Mouse (Mus musculus) hindbrain, postnatal 0 days (tissue): ENCODE results near the gene Slc27a4. TPM values are rescaled to one million over a fixed set of nuclear protein-coding genes. Genes with fewer than 3 reads are reported as not detected.
A peak's percentile ranks its signal among the peaks of the same experiment; 100 is the strongest.

Experiments used
- ATAC-seq: fragments of 200-750 bp; cut with Nextera tagmentation; 2 replicates; pipeline ENCODE4 v1.8.0; 2017; ENCODE audit warnings: mild to moderate bottlenecking, moderate TSS enrichment, moderate library complexity
- DNase-seq: peaks from one replicate; pipeline ENCODE4 v3.0.0-alpha.2; 2015; ENCODE audit warnings: low spot score
- H3K27ac ChIP-seq: fragments of 300-500 bp; sonication (generic); 2 replicates; pipeline ENCODE4 v1.5.1; 2014; ENCODE audit warnings: mild to moderate bottlenecking
- H3K27me3 ChIP-seq: fragments of 300-500 bp; sonication (generic); 2 replicates; pipeline ENCODE4 v1.6.1; 2014; ENCODE audit warnings: low read length, mixed read lengths; ENCODE audit not compliant: insufficient read depth
- H3K36me3 ChIP-seq: fragments of 300-500 bp; sonication (generic); 2 replicates; pipeline ENCODE4 v1.6.1; 2014; ENCODE audit warnings: low read length, mixed read lengths; ENCODE audit not compliant: insufficient read depth
- H3K4me1 ChIP-seq: fragments of 300-500 bp; sonication (generic); 2 replicates; pipeline ENCODE4 v1.6.1; 2014; ENCODE audit warnings: antibody characterized with exemption, low read length, mixed read lengths; ENCODE audit not compliant: insufficient read depth
- H3K4me2 ChIP-seq: fragments of 300-500 bp; sonication (generic); 2 replicates; pipeline ENCODE4 v1.6.1; 2014; ENCODE audit warnings: low read depth, mild to moderate bottlenecking, low read length, moderate library complexity, mixed read lengths
- H3K4me3 ChIP-seq: fragments of 300-500 bp; sonication (generic); 2 replicates; pipeline ENCODE4 v1.5.1; 2014; ENCODE audit warnings: low read length
- H3K9ac ChIP-seq: fragments of 300-500 bp; sonication (generic); replicated peaks from 2 replicates; pipeline ENCODE4 v1.6.1; 2014; ENCODE audit warnings: mild to moderate bottlenecking, low read length, moderate library complexity, mixed read lengths
- H3K9me3 ChIP-seq: fragments of 300-500 bp; sonication (generic); 2 replicates; pipeline ENCODE4 v1.6.1; 2016; ENCODE audit warnings: low read length, mixed read lengths
- CTCF ChIP-seq: IDR thresholded peaks from 2 replicates; pipeline ENCODE4 v1.5.1; 2016; ENCODE audit warnings: antibody characterized with exemption, control low read depth, low read depth
- WGBS: fragments of 180-500 bp; shearing (Covaris S2); extraction: QIAGEN DNeasy Blood & Tissue Kit; methylation state at CpG from one replicate; pipeline ENCODE4 v1.1.7; 2014; 5-methylcytosine and 5-hydroxymethylcytosine counted together
- polyA plus RNA-seq: library from polyadenylated mRNA; unstranded; fragments of >200 nt; fragmentation: Nextera tagmentation; extraction: Ambion mirVana; gene quantifications from 2 replicates; pipeline ENCODE4 v1.2.1, GENCODE M21; 2015
- total RNA-seq: library from RNA; depleted of rRNA; stranded (reverse); fragments of >200 nt; gene quantifications from 2 replicates; pipeline ENCODE4 v1.2.3, GENCODE M21; 2014; rRNA removed

The Slc27a4 gene
- total RNA-seq = 139 TPM in 2 replicates
- polyA plus RNA-seq = 43.4 and 46.4 TPM in 2 replicates

- Histone ChIP-seq H3K27me3 (no peaks in the 10 kb centered on the region), H3K36me3 (peaks cover 30% of the 10 kb centered on the region), H3K27ac (peak within 1 kb of the TSS; percentile 91), H3K4me3 (peak within 1 kb of the TSS; percentile 92), H3K9me3 (no peaks in the 10 kb centered on the region), H3K4me1 (peaks cover 11% of the 10 kb centered on the region), H3K4me2 (peak within 1 kb of the TSS; percentile 75), H3K9ac (peak within 1 kb of the TSS; percentile 94)
- WGBS = 5% methylated on average over 28 of the region's 28 CpGs
- peak; percentile 96 for ATAC-seq
- DNase-seq = peak; percentile 96
- TF ChIP-seq CTCF = no peak
Measured at GRCm38 (mm10) chr2:29802075-29802826, at the start of gene Slc27a4. Gene Slc27a4, plus strand, starts transcription at chr2:29802634.

DNA sequence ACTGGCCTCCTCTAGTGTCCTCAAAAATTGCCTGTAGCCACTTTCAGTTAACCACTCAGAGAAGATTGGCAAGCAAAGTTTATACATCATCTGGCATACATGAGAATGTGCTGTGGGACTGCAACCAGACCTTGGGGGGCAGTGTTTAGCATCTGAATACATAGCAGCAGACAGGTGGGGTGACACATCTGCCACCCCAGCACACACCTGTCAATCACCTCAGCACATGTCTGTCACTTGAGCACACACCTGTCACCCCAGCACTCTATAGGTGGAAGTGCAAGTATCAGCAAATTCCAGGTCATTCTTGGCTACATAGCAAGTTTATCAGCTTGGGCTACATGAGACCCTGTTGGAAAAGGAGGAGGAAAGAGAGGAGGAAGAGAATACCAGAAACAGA is 46.7 kb upstream of the Slc27a4 start:
- DNase-seq (no peak), ATAC-seq (no peak)
- Histone ChIP-seq H3K27ac (no peak overlapping the region), H3K36me3 (no peaks in the 10 kb centered on the region), H3K4me3 (no peak overlapping the region), H3K9ac (no peak overlapping the region), H3K27me3 (peaks cover 21% of the 10 kb centered on the region; the same call in 1 of the 2 replicates), H3K4me1 (no peaks in the 10 kb centered on the region), H3K9me3 (no peaks in the 10 kb centered on the region), H3K4me2 (no peak overlapping the region)
- no peak for TF ChIP-seq CTCF

GRCm38 (mm10) chr2:29764831-29765230 is 37.6 kb upstream of the Slc27a4 start:
- TF ChIP-seq CTCF = peak; percentile 92
- Histone ChIP-seq H3K9ac (no peak overlapping the region), H3K4me2 (no peak overlapping the region), H3K4me3 (no peak overlapping the region), H3K4me1 (no peaks in the 10 kb centered on the region), H3K27ac (no peak overlapping the region), H3K36me3 (no peaks in the 10 kb centered on the region), H3K9me3 (no peaks in the 10 kb centered on the region), H3K27me3 (no peaks in the 10 kb centered on the region)
- peak; percentile 79 for DNase-seq
- ATAC-seq = peak; percentile 79
- WGBS = 0% methylated on average over 1 of the region's 1 CpGs

DNA sequence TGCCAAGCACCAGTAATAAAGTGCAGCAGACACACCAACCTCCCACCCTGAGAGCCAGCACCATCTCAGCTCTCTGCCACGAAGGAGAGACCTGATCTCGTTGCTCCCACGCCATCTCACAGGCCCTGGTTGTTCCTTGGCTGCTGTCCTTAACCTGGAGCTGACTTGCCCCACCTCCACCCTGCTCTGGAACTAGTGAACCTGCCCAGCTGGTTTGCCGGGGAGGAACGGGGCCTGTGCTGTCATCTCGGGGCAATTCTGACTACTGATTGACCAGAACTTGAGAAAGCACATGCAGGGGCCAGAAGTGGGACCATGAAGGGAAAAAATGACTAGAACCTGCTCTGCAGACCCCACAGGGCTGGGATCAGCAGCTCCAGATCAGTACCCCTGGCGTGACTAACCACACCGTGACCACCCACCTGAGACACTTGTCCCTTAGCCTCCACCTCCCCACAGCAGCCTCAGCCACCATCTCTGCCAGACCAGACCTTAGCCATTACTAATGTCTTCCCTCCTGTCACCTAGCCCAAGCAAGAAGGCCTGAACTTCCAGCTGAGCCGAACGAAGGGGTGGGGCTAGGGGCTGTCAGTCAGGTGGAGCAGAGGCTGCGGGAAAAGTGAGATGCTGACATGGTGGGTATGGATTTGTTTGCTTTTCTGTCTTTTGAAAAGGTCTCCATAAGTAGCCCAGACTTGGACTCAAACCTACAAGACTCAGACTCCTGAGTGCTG is 34.3 kb upstream of the Slc27a4 start:
- no peak overlapping the region for H3K4me3 ChIP-seq
- ATAC-seq = no peak
- H3K27me3 ChIP-seq = no peaks in the 10 kb centered on the region
- no peak overlapping the region for H3K4me2 ChIP-seq
- no peaks in the 10 kb centered on the region for H3K4me1 ChIP-seq
- no peak overlapping the region for H3K9ac ChIP-seq
- 75% methylated on average over 11 of the region's 11 CpGs for WGBS
- TF ChIP-seq CTCF = no peak
- H3K9me3 ChIP-seq = no peaks in the 10 kb centered on the region
- no peak overlapping the region for H3K27ac ChIP-seq
- DNase-seq = no peak
- no peaks in the 10 kb centered on the region for H3K36me3 ChIP-seq

DNA sequence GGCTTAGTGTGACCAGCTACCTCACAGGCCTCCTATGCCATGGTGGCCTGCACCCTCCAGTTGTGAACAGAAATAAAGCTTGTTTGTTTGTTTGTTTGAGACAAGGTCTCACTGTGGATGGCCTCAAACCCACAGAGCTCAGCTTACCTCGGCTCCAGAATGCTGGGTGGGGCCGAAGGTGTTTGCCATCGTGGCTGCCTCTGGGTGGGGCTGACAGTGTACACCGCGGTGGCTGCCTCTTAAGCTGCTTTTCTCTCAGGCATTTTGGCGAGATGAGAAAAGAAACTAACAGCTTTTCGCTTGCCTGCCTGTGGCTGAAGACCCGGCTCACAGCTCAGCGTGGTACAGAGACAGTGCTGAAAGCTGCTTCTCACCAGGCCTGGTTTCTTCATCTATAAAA is 33.5 kb upstream of the Slc27a4 start:
- DNase-seq (no peak), ATAC-seq (no peak)
- TF ChIP-seq CTCF = no peak
- Histone ChIP-seq H3K27ac (no peak overlapping the region), H3K36me3 (no peaks in the 10 kb centered on the region), H3K4me2 (no peak overlapping the region), H3K9ac (no peak overlapping the region), H3K27me3 (no peaks in the 10 kb centered on the region), H3K9me3 (no peaks in the 10 kb centered on the region), H3K4me3 (no peak overlapping the region), H3K4me1 (no peaks in the 10 kb centered on the region)
- 69% methylated on average over 9 of the region's 9 CpGs for WGBS

DNA sequence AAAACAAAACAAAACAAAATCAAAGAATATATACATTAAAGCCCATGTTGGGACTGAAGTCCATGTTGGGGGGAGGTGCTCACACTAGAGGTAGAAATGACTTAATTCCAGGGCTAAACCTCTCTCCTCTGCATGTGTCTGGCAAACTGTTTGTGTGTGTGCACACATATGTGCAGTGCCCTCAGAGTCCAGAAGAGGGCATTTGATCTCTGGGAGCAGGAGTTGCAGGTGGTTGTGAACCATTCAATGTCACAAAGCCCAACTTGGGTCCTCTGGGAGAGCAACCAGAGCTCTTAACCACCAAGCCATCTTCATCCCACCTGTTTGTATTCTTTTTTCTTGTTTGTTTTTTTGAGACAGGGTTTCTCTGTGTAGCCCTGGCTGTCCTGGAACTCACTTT is 32.3 kb upstream of the Slc27a4 start:
- no peaks in the 10 kb centered on the region for H3K9me3 ChIP-seq
- H3K4me1 ChIP-seq = no peaks in the 10 kb centered on the region
- H3K9ac ChIP-seq = no peak overlapping the region
- H3K4me3 ChIP-seq = no peak overlapping the region
- no peaks in the 10 kb centered on the region for H3K27me3 ChIP-seq
- no peak overlapping the region for H3K27ac ChIP-seq
- peak; percentile 33 for TF ChIP-seq CTCF
- no peak overlapping the region for H3K4me2 ChIP-seq
- no peaks in the 10 kb centered on the region for H3K36me3 ChIP-seq
- DNase-seq = no peak
- ATAC-seq = no peak
